Mouse (Mus musculus): ENCODE data around the gene Pik3cd.
A peak's percentile ranks its signal among the peaks of the same experiment; 100 is the strongest.

Gene Pik3cd

GRCm38 (mm10) chr4:149684841-149685623, 17.3 kb downstream of the Pik3cd start:
- DNase-seq: no peak

GRCm38 (mm10) chr4:149683875-149684274, 18.5 kb downstream of the Pik3cd start:
- no peak for DNase-seq

GRCm38 (mm10) chr4:149679056-149679770, 23.2 kb downstream of the Pik3cd start:
- no peak for DNase-seq

- DNase-seq: no peak
Measured at GRCm38 (mm10) chr4:149678006-149678405, 24.4 kb downstream of the Pik3cd start.

- DNase-seq: peak; percentile 82
Measured at GRCm38 (mm10) chr4:149675378-149676261, 26.8 kb downstream of the Pik3cd start.

- DNase-seq: no peak
Measured at GRCm38 (mm10) chr4:149674814-149675377, 27.5 kb downstream of the Pik3cd start.

- DNase-seq: no peak
Measured at GRCm38 (mm10) chr4:149672747-149673146, 29.6 kb downstream of the Pik3cd start.

GRCm38 (mm10) chr4:149671175-149671574, 31.2 kb downstream of the Pik3cd start:
- no peak for DNase-seq

- no peak for DNase-seq
Measured at GRCm38 (mm10) chr4:149665692-149666090, 36.7 kb downstream of the Pik3cd start.

- DNase-seq: no peak
Measured at GRCm38 (mm10) chr4:149665016-149665691, 37.2 kb downstream of the Pik3cd start.

- no peak for DNase-seq
Measured at GRCm38 (mm10) chr4:149663849-149664503, 38.4 kb downstream of the Pik3cd start.

GRCm38 (mm10) chr4:149661967-149662589, 40.3 kb downstream of the Pik3cd start:
- DNase-seq: no peak

GRCm38 (mm10) chr4:149660598-149660997, 41.8 kb downstream of the Pik3cd start:
- no peak for DNase-seq

- DNase-seq: no peak
Measured at GRCm38 (mm10) chr4:149659495-149660116, 42.8 kb downstream of the Pik3cd start.

GRCm38 (mm10) chr4:149657858-149658416, 44.4 kb downstream of the Pik3cd start:
- DNase-seq: no peak

- no peak for DNase-seq
Measured at GRCm38 (mm10) chr4:149654232-149654631, 48.1 kb downstream of the Pik3cd start.

GRCm38 (mm10) chr4:149650493-149651193, 51.7 kb downstream of the Pik3cd start:
- peak; percentile 71 for DNase-seq

GRCm38 (mm10) chr4:149648031-149648805, 54.2 kb downstream of the Pik3cd start:
- peak; percentile 77 for DNase-seq

- DNase-seq: no peak
Measured at GRCm38 (mm10) chr4:149645761-149646160, 56.6 kb downstream of the Pik3cd start.

Data from right cerebral cortex, adult 18-20 months (tissue).